Mouse (Mus musculus) heart, postnatal 0 days (tissue): ENCODE results near the gene Ngef.
"Not testable (repeated sequence)": the region's sequence is repeated elsewhere in the genome, so short reads cannot be mapped to it uniquely, and the experiment has no call there.

Experiments
- CTCF ChIP-seq: IDR thresholded peaks from 2 replicates; pipeline ENCODE4 v1.5.1; 2016; ENCODE audit warnings: antibody characterized with exemption, control low read depth, low read depth
- EP300 ChIP-seq: IDR thresholded peaks from 2 replicates; pipeline ENCODE4 v1.6.1; 2016; ENCODE audit warnings: antibody characterized with exemption, low read depth

DNA sequence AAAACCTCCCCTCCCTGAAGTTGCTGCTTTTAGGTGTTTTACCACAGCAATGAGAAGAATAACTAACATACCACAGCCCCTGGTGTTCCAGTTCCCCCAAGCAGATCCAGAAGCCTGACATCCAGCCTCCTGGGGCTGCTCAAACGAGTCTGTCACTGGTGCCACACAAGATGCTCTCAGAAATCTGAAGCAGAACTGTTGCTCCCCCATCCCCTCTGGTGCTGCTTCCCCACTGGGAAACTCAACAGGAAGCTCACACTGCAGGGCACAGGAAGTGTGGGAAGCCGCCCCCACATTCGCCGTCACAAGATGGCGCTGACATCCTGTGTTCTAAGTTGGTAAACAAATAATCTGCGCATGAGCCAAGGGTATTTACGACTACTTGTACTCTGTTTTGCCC, 113.8 kb downstream of the Ngef start:
- not testable (repeated sequence) for TF ChIP-seq CTCF, EP300
